Mouse (Mus musculus) erythroblast, adult 5-6 weeks (primary cell): ENCODE results near the gene Olfr138. TPM values are rescaled to one million over a fixed set of nuclear protein-coding genes. Genes with fewer than 3 reads are reported as not detected.

Source experiments
- ATAC-seq: replicated peaks from 2 replicates; pipeline ENCODE4 v1.8.0; 2016; ENCODE audit warnings: moderate number of reproducible peaks, mild to moderate bottlenecking, moderate TSS enrichment, inconsistent platforms; ENCODE audit not compliant: poor library complexity, low FRiP score, severe bottlenecking
- total RNA-seq, 2 experiments: library from RNA; stranded (forward) in 1 of 2; stranded (reverse) in 1 of 2; fragments of 150-400 nt in 1 of 2; fragments of 200-764, 138-1000 nt in 1 of 2; gene quantifications; 2 replicates each; pipeline versions ENCODE4 v1.2.3 to v1.2.4; 2015 to 2017; ENCODE audit warnings: low replicate concordance in 2 of 2

Gene Olfr138
- total RNA-seq (2015; ENCODE audit: low replicate concordance) (not detected in 2 replicates), total RNA-seq (2017; ENCODE audit: low replicate concordance) (not detected in 2 replicates)

GRCm38 (mm10) chr17:38260735-38261134 lies at the start of gene Olfr138:
Gene Olfr138 (plus strand): TSS chr17:38261035.
- ATAC-seq = no peak

- no peak for ATAC-seq
Measured at GRCm38 (mm10) chr17:38307470-38307869, 46.6 kb downstream of the Olfr138 start, which contains the start of gene Olfr137. Gene Olfr137 (minus strand): TSS chr17:38307570.

Other genes with a start within 250 kb of the Olfr138 start
- not detected in 2 replicates for gene Olfr129, start 201.0 kb upstream of the Olfr138 start, total RNA-seq (2015; ENCODE audit: low replicate concordance)
- not detected in 2 replicates for gene Olfr129, start 201.0 kb upstream of the Olfr138 start, total RNA-seq (2017; ENCODE audit: low replicate concordance)
- gene Olfr130, start 197.1 kb upstream of the Olfr138 start, total RNA-seq (2015; ENCODE audit: low replicate concordance) = not detected in 2 replicates
- gene Olfr130, start 197.1 kb upstream of the Olfr138 start, total RNA-seq (2017; ENCODE audit: low replicate concordance) = not detected in 2 replicates
- gene Olfr131, start 172.3 kb upstream of the Olfr138 start, total RNA-seq (2015; ENCODE audit: low replicate concordance) = not detected in 2 replicates
- gene Olfr131, start 172.3 kb upstream of the Olfr138 start, total RNA-seq (2017; ENCODE audit: low replicate concordance) = not detected in 2 replicates
- not detected in 2 replicates for gene Olfr132, start 126.5 kb upstream of the Olfr138 start, total RNA-seq (2015; ENCODE audit: low replicate concordance)
- not detected in 2 replicates for gene Olfr132, start 126.5 kb upstream of the Olfr138 start, total RNA-seq (2017; ENCODE audit: low replicate concordance)
- not detected in 2 replicates for gene Olfr133, start 115.8 kb upstream of the Olfr138 start, total RNA-seq (2015; ENCODE audit: low replicate concordance)
- gene Olfr133, start 115.8 kb upstream of the Olfr138 start, total RNA-seq (2017; ENCODE audit: low replicate concordance) = not detected in 2 replicates
- not detected in 2 replicates for gene Olfr134, start 89.6 kb upstream of the Olfr138 start, total RNA-seq (2015; ENCODE audit: low replicate concordance)
- gene Olfr134, start 89.6 kb upstream of the Olfr138 start, total RNA-seq (2017; ENCODE audit: low replicate concordance) = not detected in 2 replicates
- not detected in 2 replicates for gene Olfr135, start 56.7 kb upstream of the Olfr138 start, total RNA-seq (2015; ENCODE audit: low replicate concordance)
- not detected in 2 replicates for gene Olfr135, start 56.7 kb upstream of the Olfr138 start, total RNA-seq (2017; ENCODE audit: low replicate concordance)
- gene Olfr137, start 46.5 kb downstream of the Olfr138 start, total RNA-seq (2015; ENCODE audit: low replicate concordance) = not detected in 2 replicates
- not detected in 2 replicates for gene Olfr137, start 46.5 kb downstream of the Olfr138 start, total RNA-seq (2017; ENCODE audit: low replicate concordance)
- not detected in 2 replicates for gene Olfr136, start 68.8 kb downstream of the Olfr138 start, total RNA-seq (2015; ENCODE audit: low replicate concordance)
- 0.34 TPM in 1 of 2 replicates, not detected in the other for gene Olfr136, start 68.8 kb downstream of the Olfr138 start, total RNA-seq (2017; ENCODE audit: low replicate concordance)
- gene Esp36, start 159.2 kb downstream of the Olfr138 start, total RNA-seq (2015; ENCODE audit: low replicate concordance) = not detected in 2 replicates
- not detected in 2 replicates for gene Esp36, start 159.2 kb downstream of the Olfr138 start, total RNA-seq (2017; ENCODE audit: low replicate concordance)